Mouse (Mus musculus): ENCODE measurements at regions not wholly inside any gene's neighbourhood (a gene's known extent, or its start where the extent isn't known, plus 50 kb on each side); places are given as distances from the start of the nearest gene placed in this dataset.
A peak's percentile ranks its signal among the peaks of the same experiment; 100 is the strongest.

DNA sequence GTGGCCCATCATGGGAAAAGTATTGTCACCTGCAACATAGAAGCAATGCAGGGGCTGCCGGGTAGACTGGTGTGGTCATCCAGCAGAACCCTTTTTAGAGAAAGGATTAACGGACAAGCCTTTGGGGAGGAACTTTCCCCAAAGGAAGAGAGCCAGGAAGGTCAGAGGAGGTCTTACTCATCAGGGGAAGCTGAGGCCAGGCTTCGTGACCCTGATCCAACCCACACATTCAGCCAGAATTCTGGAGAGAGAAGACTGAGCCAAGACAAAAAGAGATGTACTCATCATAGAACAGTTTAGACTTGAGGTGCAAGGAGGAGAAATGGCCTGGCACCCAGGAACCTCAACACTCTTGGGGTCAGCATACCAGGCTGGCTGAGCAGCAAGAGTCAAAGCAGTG is 67.9 kb upstream of the Sh3bp4 start:
- H3K9me3 ChIP-seq (replicated peaks; ENCODE audit: control insufficient read depth, low read length): no peaks in the 10 kb centered on the region
- DNase-seq (ENCODE audit: low spot score) (no peak), ATAC-seq (no peak)
- H3K27ac ChIP-seq (ENCODE audit: low read depth, low read length): no peak overlapping the region
- H3K27me3 ChIP-seq (replicated peaks; ENCODE audit: control insufficient read depth, insufficient read depth, low read length): no peaks in the 10 kb centered on the region
- H3K4me3 ChIP-seq (ENCODE audit: low read depth, low read length): no peak overlapping the region
- H3K4me1 ChIP-seq (ENCODE audit: control insufficient read depth, insufficient read depth, low read length): no peaks in the 10 kb centered on the region
- 89% methylated on average over 3 of the region's 3 CpGs for WGBS
- H3K4me2 ChIP-seq (ENCODE audit: low read length): no peak overlapping the region
- H3K36me3 ChIP-seq (ENCODE audit: control insufficient read depth, insufficient read depth, low read length): no peaks in the 10 kb centered on the region
- no peak overlapping the region for H3K9ac ChIP-seq (ENCODE audit: low read length)

DNA sequence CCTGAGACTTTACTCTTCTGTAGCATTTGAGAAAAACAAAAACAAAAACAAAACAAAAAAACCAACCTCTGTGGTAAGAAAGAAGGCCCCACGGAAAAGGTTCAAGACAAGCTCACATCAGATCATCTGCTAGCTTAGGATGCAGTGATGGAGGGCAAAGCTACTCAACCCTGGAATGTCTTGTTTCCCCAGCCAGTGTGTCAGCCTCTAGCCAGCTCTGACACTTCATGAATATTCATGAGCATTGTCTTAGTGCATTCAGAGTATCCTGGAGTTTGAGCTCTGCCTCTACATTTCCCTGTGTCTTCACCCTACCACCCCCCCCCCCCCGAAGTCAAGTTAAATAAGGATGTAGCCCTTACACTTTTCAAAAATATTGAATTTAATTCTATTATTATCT is 66.5 kb upstream of the Sh3bp4 start:
- Histone ChIP-seq H3K27ac (ENCODE audit: low read depth, low read length) (no peak overlapping the region), H3K4me3 (ENCODE audit: low read depth, low read length) (no peak overlapping the region), H3K9me3 (replicated peaks; ENCODE audit: control insufficient read depth, low read length) (no peaks in the 10 kb centered on the region), H3K27me3 (replicated peaks; ENCODE audit: control insufficient read depth, insufficient read depth, low read length) (no peaks in the 10 kb centered on the region), H3K36me3 (ENCODE audit: control insufficient read depth, insufficient read depth, low read length) (no peaks in the 10 kb centered on the region), H3K4me2 (ENCODE audit: low read length) (no peak overlapping the region), H3K9ac (ENCODE audit: low read length) (no peak overlapping the region), H3K4me1 (ENCODE audit: control insufficient read depth, insufficient read depth, low read length) (no peaks in the 10 kb centered on the region)
- ATAC-seq: peak; percentile 54; the same call in 1 of the 2 replicates
- WGBS: 43% methylated on average over 2 of the region's 2 CpGs
- DNase-seq (ENCODE audit: low spot score): peak; percentile 61

DNA sequence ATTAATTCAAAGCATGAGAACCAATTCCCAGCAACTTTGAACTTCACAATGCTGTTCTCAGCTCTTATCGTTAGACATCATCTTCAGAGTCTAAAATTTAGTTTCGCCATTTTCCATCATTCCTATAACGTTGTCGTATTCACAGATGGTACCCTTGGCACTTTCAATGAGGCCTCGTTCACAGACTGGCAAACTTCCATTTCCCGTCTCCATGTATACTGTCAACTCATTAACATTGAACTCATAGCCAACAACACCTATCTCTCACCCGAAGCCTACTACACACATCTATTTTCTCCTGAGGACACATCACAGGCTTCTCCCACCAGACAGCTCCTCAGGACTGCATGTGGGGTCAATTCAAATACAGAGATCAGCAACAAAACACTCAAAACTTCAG is 62.7 kb upstream of the Sh3bp4 start:
- H3K4me1 ChIP-seq (ENCODE audit: control insufficient read depth, insufficient read depth, low read length): no peaks in the 10 kb centered on the region
- peak; percentile 85 for DNase-seq (ENCODE audit: low spot score)
- H3K27me3 ChIP-seq (replicated peaks; ENCODE audit: control insufficient read depth, insufficient read depth, low read length): no peaks in the 10 kb centered on the region
- H3K4me2 ChIP-seq (ENCODE audit: low read length): no peak overlapping the region
- peak; percentile 65; the same call in 1 of the 2 replicates for ATAC-seq
- no peak overlapping the region; the same call in 1 of the 2 replicates for H3K27ac ChIP-seq (ENCODE audit: low read depth, low read length)
- no peak overlapping the region for H3K4me3 ChIP-seq (ENCODE audit: low read depth, low read length)
- 68% methylated on average over 7 of the region's 7 CpGs for WGBS
- no peaks in the 10 kb centered on the region for H3K9me3 ChIP-seq (replicated peaks; ENCODE audit: control insufficient read depth, low read length)
- H3K36me3 ChIP-seq (ENCODE audit: control insufficient read depth, insufficient read depth, low read length): no peaks in the 10 kb centered on the region
- no peak overlapping the region for H3K9ac ChIP-seq (ENCODE audit: low read length)

DNA sequence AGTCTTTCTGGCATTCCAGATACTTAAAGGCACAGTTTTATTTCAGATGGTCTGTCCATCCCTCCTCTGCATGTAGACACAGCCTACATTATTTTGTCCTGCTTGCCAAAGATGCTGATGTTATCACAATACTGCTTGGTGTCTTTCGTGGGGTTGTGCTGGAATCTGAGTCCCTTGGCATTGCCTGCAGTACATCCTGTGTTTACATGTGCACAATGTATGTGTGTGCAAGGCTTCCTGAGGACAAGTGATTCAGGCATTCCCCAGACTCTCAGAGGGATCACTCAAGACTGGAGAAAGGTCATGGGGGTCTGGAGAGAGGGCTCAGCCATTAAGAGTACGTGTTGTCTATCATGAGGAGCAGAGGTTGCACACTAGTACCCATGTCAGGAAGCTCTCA is 60.0 kb upstream of the Sh3bp4 start:
- DNase-seq (ENCODE audit: low spot score) (no peak), ATAC-seq (no peak)
- Histone ChIP-seq H3K27me3 (replicated peaks; ENCODE audit: control insufficient read depth, insufficient read depth, low read length) (no peaks in the 10 kb centered on the region), H3K9me3 (replicated peaks; ENCODE audit: control insufficient read depth, low read length) (no peaks in the 10 kb centered on the region), H3K4me3 (ENCODE audit: low read depth, low read length) (no peak overlapping the region), H3K36me3 (ENCODE audit: control insufficient read depth, insufficient read depth, low read length) (no peaks in the 10 kb centered on the region), H3K9ac (ENCODE audit: low read length) (no peak overlapping the region), H3K4me2 (ENCODE audit: low read length) (no peak overlapping the region), H3K4me1 (ENCODE audit: control insufficient read depth, insufficient read depth, low read length) (peaks cover 4% of the 10 kb centered on the region; the same call in 1 of the 2 replicates), H3K27ac (ENCODE audit: low read depth, low read length) (no peak overlapping the region)
- WGBS: 89% methylated on average over 2 of the region's 2 CpGs

DNA sequence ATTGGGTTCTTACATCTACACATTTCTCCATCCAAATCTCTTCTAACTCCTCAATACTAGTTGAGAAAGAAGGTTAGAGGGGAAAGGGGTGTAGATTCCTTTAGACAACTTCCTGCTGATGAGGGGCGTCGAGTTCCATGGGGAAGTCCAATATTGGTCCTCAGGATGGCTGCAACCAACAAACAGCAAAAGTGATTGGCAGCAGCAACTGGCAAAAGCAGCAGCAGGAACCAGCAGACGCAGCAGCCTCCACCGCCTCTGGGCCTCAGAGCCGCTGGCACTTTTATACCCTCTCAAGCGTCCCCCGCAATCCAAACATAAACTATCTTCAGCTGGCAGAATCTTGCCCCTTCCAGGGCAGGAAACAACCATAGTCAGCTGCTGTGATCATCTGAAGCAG is 58.8 kb upstream of the Sh3bp4 start:
- H3K4me3 ChIP-seq (ENCODE audit: low read depth, low read length): no peak overlapping the region
- no peak overlapping the region for H3K9ac ChIP-seq (ENCODE audit: low read length)
- no peaks in the 10 kb centered on the region for H3K36me3 ChIP-seq (ENCODE audit: control insufficient read depth, insufficient read depth, low read length)
- DNase-seq (ENCODE audit: low spot score): no peak
- no peak overlapping the region for H3K27ac ChIP-seq (ENCODE audit: low read depth, low read length)
- no peaks in the 10 kb centered on the region for H3K9me3 ChIP-seq (replicated peaks; ENCODE audit: control insufficient read depth, low read length)
- no peaks in the 10 kb centered on the region for H3K27me3 ChIP-seq (replicated peaks; ENCODE audit: control insufficient read depth, insufficient read depth, low read length)
- H3K4me1 ChIP-seq (ENCODE audit: control insufficient read depth, insufficient read depth, low read length): peaks cover 4% of the 10 kb centered on the region; the same call in 1 of the 2 replicates
- H3K4me2 ChIP-seq (ENCODE audit: low read length): no peak overlapping the region
- no peak for ATAC-seq
- WGBS: 80% methylated on average over 7 of the region's 7 CpGs

GRCm38 (mm10) chr1:89015385-89015784 is 54.8 kb upstream of the Sh3bp4 start:
- no peak overlapping the region for H3K4me3 ChIP-seq (ENCODE audit: low read depth, low read length)
- H3K27ac ChIP-seq (ENCODE audit: low read depth, low read length): no peak overlapping the region
- no peak overlapping the region for H3K4me2 ChIP-seq (ENCODE audit: low read length)
- no peak for ATAC-seq
- no peaks in the 10 kb centered on the region for H3K9me3 ChIP-seq (replicated peaks; ENCODE audit: control insufficient read depth, low read length)
- H3K36me3 ChIP-seq (ENCODE audit: control insufficient read depth, insufficient read depth, low read length): no peaks in the 10 kb centered on the region
- H3K4me1 ChIP-seq (ENCODE audit: control insufficient read depth, insufficient read depth, low read length): peaks cover 4% of the 10 kb centered on the region; the same call in 1 of the 2 replicates
- H3K27me3 ChIP-seq (replicated peaks; ENCODE audit: control insufficient read depth, insufficient read depth, low read length): no peaks in the 10 kb centered on the region
- no peak overlapping the region for H3K9ac ChIP-seq (ENCODE audit: low read length)
- no peak for DNase-seq (ENCODE audit: low spot score)
- 54% methylated on average over 12 of the region's 12 CpGs for WGBS

DNA sequence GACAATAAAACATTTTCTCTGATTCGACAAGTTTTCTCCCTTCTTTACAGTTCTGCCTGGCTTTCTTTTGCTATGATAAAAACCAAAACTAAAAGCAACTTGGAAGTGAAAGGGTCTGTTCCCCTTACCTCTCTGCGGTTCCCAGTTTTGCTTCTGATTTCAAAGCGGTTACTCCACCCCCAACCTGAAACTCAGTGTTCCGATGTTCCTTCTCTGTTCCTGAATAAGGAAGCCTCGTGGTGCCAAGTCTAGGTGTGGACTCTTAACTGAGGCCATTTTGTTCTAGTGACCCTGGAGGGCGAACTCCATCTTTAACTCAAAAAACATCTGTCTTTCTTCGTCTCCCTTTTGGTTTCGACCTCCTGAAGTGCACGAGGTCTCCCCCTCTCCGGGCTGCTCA is 54.4 kb upstream of the Sh3bp4 start:
- 84% methylated on average over 10 of the region's 10 CpGs for WGBS
- ATAC-seq (no peak), DNase-seq (ENCODE audit: low spot score) (no peak)
- Histone ChIP-seq H3K4me3 (ENCODE audit: low read depth, low read length) (no peak overlapping the region), H3K4me1 (ENCODE audit: control insufficient read depth, insufficient read depth, low read length) (peaks cover 4% of the 10 kb centered on the region; the same call in 1 of the 2 replicates), H3K9me3 (replicated peaks; ENCODE audit: control insufficient read depth, low read length) (no peaks in the 10 kb centered on the region), H3K36me3 (ENCODE audit: control insufficient read depth, insufficient read depth, low read length) (no peaks in the 10 kb centered on the region), H3K4me2 (ENCODE audit: low read length) (no peak overlapping the region), H3K27me3 (replicated peaks; ENCODE audit: control insufficient read depth, insufficient read depth, low read length) (no peaks in the 10 kb centered on the region), H3K9ac (ENCODE audit: low read length) (no peak overlapping the region), H3K27ac (ENCODE audit: low read depth, low read length) (no peak overlapping the region)

GRCm38 (mm10) chr1:89019778-89020373 is 50.3 kb upstream of the Sh3bp4 start:
- Histone ChIP-seq H3K27me3 (replicated peaks; ENCODE audit: control insufficient read depth, insufficient read depth, low read length) (no peaks in the 10 kb centered on the region), H3K9ac (ENCODE audit: low read length) (no peak overlapping the region), H3K36me3 (ENCODE audit: control insufficient read depth, insufficient read depth, low read length) (no peaks in the 10 kb centered on the region), H3K4me2 (ENCODE audit: low read length) (no peak overlapping the region), H3K9me3 (replicated peaks; ENCODE audit: control insufficient read depth, low read length) (no peaks in the 10 kb centered on the region), H3K4me1 (ENCODE audit: control insufficient read depth, insufficient read depth, low read length) (no peaks in the 10 kb centered on the region), H3K4me3 (ENCODE audit: low read depth, low read length) (no peak overlapping the region), H3K27ac (ENCODE audit: low read depth, low read length) (no peak overlapping the region)
- ATAC-seq (no peak), DNase-seq (ENCODE audit: low spot score) (no peak)
- WGBS: 95% methylated on average over 4 of the region's 4 CpGs

All from forebrain, embryonic 14.5 days (tissue).